Mouse (Mus musculus): ENCODE measurements around the gene Trim12c. TPM values are rescaled to one million over a fixed set of nuclear protein-coding genes. Genes with fewer than 3 reads are reported as not detected.
"Not testable (repeated sequence)": the region's sequence is repeated elsewhere in the genome, so short reads cannot be mapped to it uniquely, and the experiment has no call there.

Trim12c gene
- 1.7 and 2.7 TPM in 2 replicates for polyA plus RNA-seq (2015; fragmentation: Nextera tagmentation; extraction: Ambion mirVana)

DNA sequence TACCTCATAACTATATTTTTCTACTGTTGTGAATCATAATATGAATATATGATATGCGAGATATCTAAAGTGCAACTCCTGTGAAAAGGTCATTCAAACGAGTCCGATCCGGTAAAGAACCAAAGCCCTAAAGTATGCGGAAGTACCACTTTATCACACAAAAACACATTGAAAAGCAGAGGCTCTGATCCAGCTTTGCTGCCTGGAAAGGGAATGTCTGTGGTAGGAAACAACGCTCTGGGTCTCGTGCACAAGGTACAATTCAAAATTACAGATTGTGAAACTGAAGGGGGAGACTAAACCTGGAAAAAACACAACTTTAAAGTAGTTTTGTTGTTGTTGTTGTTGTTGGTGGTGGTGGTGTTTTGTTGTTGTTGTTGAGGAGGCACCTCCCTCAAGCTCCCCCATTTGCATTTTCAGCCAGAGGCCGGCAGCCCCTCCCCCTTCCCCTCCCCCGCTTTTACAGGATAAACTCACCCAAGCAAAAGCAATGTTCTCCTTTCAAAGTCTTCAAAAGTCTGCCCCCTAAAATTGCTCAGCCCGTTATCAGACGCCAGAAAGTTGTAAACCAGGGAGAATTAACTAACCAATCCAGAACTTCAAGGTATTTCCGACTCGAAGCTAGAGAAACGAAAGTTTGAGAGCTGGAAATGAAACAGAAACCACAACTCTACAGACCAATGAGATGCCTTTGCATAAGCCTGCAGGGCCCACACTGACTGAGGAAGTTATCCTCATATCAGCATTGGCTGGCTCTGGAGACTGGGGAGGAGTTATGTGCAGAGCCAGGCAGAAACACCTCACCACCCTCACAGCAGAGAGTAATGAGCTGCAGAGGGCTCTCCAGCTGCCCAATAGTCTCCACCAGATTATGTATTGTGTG lies at the start of gene Trim12c:
Gene Trim12c, minus strand, starts transcription at position 646 of the 883 bp plus-strand sequence.
- no peaks in the 10 kb centered on the region for H3K4me1 ChIP-seq
- H3K4me2 ChIP-seq, result peak within 1 kb of the TSS; percentile 43
- no peaks in the 10 kb centered on the region for H3K36me3 ChIP-seq
- H3K9me3 ChIP-seq, result no peaks in the 10 kb centered on the region
- ATAC-seq (ENCODE audit: insufficient number of reproducible peaks, low FRiP score, low TSS enrichment, low read depth), result peak; percentile 93
- H3K27me3 ChIP-seq, result no peaks in the 10 kb centered on the region
- H3K4me3 ChIP-seq, result peak within 1 kb of the TSS; percentile 46
- 3% methylated on average over 14 of the region's 14 CpGs for WGBS
- H3K27ac ChIP-seq, result peak within 1 kb of the TSS; percentile 69; the same call in 1 of the 2 replicates
- 0 out of 2 replicates have a peak within 1 kb of the TSS, but pooled peaks have one; percentile 7 for H3K9ac ChIP-seq

- Histone ChIP-seq H3K9me3 (no peaks in the 10 kb centered on the region), H3K27ac (no peak overlapping the region), H3K27me3 (no peaks in the 10 kb centered on the region), H3K4me2 (no peak overlapping the region), H3K4me3 (no peak overlapping the region), H3K4me1 (no peaks in the 10 kb centered on the region), H3K9ac (no peak overlapping the region), H3K36me3 (no peaks in the 10 kb centered on the region)
- ATAC-seq (ENCODE audit: insufficient number of reproducible peaks, low FRiP score, low TSS enrichment, low read depth), result no peak
Measured at GRCm38 (mm10) chr7:104401140-104401539, 48.0 kb upstream of the Trim12c start.

- H3K27me3 ChIP-seq, result no peaks in the 10 kb centered on the region
- H3K27ac ChIP-seq, result no peak within 1 kb of the TSS
- H3K9ac ChIP-seq, result no peak within 1 kb of the TSS
- H3K36me3 ChIP-seq, result no peaks in the 10 kb centered on the region
- no peaks in the 10 kb centered on the region for H3K9me3 ChIP-seq
- ATAC-seq (ENCODE audit: insufficient number of reproducible peaks, low FRiP score, low TSS enrichment, low read depth), result no peak
- WGBS, result 66% methylated on average over 1 of the region's 1 CpGs
- no peak within 1 kb of the TSS for H3K4me3 ChIP-seq
- no peak within 1 kb of the TSS for H3K4me2 ChIP-seq
- no peaks in the 10 kb centered on the region for H3K4me1 ChIP-seq
Measured at GRCm38 (mm10) chr7:104400698-104401097, 47.5 kb upstream of the Trim12c start, which contains the start of gene Trim30c. Gene Trim30c (minus strand): TSS chr7:104400837.

GRCm38 (mm10) chr7:104398492-104398891 lies 45.3 kb upstream of the Trim12c start:
- H3K9me3 ChIP-seq, result no peaks in the 10 kb centered on the region
- no peak overlapping the region for H3K4me3 ChIP-seq
- ATAC-seq (ENCODE audit: insufficient number of reproducible peaks, low FRiP score, low TSS enrichment, low read depth), result no peak
- H3K27me3 ChIP-seq, result no peaks in the 10 kb centered on the region
- H3K4me1 ChIP-seq, result no peaks in the 10 kb centered on the region
- 65% methylated on average over 1 of the region's 1 CpGs for WGBS
- no peak overlapping the region for H3K9ac ChIP-seq
- no peaks in the 10 kb centered on the region for H3K36me3 ChIP-seq
- H3K4me2 ChIP-seq, result no peak overlapping the region
- H3K27ac ChIP-seq, result no peak overlapping the region

DNA sequence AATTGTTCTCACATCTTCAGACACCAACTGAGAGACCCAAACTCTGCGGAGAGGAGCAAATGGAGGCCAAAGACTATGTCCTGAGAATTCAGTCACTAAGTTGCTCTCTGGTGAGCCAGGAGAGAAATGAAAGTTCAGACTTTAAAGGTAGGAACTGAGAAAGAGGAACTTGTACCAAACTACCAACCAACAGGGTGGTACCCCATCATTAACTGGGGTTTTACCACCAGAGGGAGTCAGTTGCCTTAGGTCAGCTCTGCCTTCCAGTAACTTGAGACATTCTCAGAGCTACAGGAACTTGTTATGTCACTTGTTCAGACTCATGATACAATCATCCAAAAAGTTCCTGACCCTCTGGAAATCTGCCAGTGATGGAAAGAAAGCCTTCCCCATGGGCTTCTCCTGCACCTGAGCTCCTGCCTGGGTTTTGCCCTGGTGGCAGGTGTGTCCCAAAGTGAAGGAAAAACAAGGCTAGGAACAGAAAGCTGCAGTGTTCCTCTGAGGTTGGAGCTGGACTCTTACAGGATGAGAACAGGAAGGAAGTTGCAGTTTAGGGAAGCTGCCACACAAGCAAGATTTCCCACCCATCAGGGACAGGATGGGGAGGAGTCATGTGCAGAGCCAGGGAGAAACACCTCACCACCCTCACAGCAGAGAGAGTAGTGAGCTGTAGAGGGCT lies 16.7 kb upstream of the Trim12c start, which contains the start of gene Trim30b:
Gene Trim30b, minus strand, starts transcription at position 149 of the 679 bp plus-strand sequence.
- no peak within 1 kb of the TSS for H3K4me3 ChIP-seq
- no peaks in the 10 kb centered on the region for H3K9me3 ChIP-seq
- H3K4me2 ChIP-seq, result no peak within 1 kb of the TSS
- H3K36me3 ChIP-seq, result no peaks in the 10 kb centered on the region
- ATAC-seq (ENCODE audit: insufficient number of reproducible peaks, low FRiP score, low TSS enrichment, low read depth), result no peak
- no peak within 1 kb of the TSS for H3K27ac ChIP-seq
- WGBS, result 72% methylated on average over 1 of the region's 1 CpGs
- H3K4me1 ChIP-seq, result no peaks in the 10 kb centered on the region
- no peaks in the 10 kb centered on the region for H3K27me3 ChIP-seq
- no peak within 1 kb of the TSS for H3K9ac ChIP-seq

- no peak overlapping the region for H3K4me3 ChIP-seq
- no peaks in the 10 kb centered on the region for H3K4me1 ChIP-seq
- H3K9me3 ChIP-seq, result no peaks in the 10 kb centered on the region
- H3K9ac ChIP-seq, result no peak overlapping the region
- no peaks in the 10 kb centered on the region for H3K27me3 ChIP-seq
- H3K27ac ChIP-seq, result no peak overlapping the region
- no peak overlapping the region for H3K4me2 ChIP-seq
- no peaks in the 10 kb centered on the region for H3K36me3 ChIP-seq
- ATAC-seq (ENCODE audit: insufficient number of reproducible peaks, low FRiP score, low TSS enrichment, low read depth), result no peak
Measured at GRCm38 (mm10) chr7:104366339-104366738, 13.2 kb upstream of the Trim12c start.

DNA sequence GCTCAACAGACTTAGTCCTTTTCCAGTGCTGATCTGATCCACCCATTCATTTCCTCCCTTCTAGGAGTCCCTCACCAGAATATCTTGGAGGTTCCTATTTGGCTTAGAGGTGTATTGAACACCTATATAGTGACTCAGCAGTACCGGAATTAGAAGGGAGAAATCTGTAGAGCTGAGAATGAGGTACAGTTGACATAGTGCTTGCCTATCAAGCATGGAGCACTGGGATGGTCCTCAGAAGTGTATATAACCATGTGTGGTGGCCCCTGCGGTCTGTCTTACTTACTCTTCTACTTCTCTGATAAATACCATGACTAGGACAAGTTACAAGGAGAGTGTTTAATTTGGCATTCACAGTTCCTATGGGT lies 422 bp upstream of the Trim12c start:
- Histone ChIP-seq H3K9me3 (no peaks in the 10 kb centered on the region), H3K9ac (no peak overlapping the region), H3K27me3 (no peaks in the 10 kb centered on the region), H3K27ac (0 out of 2 replicates have a peak overlapping the region, but pooled peaks have one; percentile 47), H3K4me1 (no peaks in the 10 kb centered on the region), H3K36me3 (no peaks in the 10 kb centered on the region), H3K4me3 (peak overlapping the region; percentile 46), H3K4me2 (peak overlapping the region; percentile 43; the same call in 1 of the 2 replicates)
- WGBS, result 75% methylated on average over 2 of the region's 2 CpGs
- ATAC-seq (ENCODE audit: insufficient number of reproducible peaks, low FRiP score, low TSS enrichment, low read depth), result peak; percentile 12; the same call in 1 of the 2 replicates

DNA sequence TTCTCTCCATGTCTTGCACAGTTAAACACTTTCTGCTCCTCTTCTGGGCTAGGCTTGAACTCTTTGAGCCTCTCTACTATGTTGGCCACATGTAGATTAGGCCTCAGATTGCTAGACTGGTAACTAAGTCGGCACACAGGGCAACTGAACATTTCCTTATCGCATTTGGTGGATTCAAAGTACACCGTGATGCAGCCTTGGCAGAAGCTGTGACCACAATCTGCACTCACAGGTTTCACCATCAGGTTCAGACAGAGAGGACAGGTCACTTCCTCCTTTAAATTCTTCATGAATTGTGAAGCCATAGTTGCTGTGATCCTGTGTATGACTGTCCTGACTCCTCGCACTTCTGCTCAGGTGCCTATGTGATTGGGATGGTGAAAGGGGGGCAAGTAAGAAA lies 5.1 kb downstream of the Trim12c start:
- H3K4me3 ChIP-seq; H3K4me1 ChIP-seq; H3K27me3 ChIP-seq; H3K27ac ChIP-seq; H3K36me3 ChIP-seq; H3K9ac ChIP-seq; H3K9me3 ChIP-seq; H3K4me2 ChIP-seq; ATAC-seq (ENCODE audit: insufficient number of reproducible peaks, low FRiP score, low TSS enrichment, low read depth): not testable (repeated sequence)
- 84% methylated on average over 4 of the region's 4 CpGs for WGBS

DNA sequence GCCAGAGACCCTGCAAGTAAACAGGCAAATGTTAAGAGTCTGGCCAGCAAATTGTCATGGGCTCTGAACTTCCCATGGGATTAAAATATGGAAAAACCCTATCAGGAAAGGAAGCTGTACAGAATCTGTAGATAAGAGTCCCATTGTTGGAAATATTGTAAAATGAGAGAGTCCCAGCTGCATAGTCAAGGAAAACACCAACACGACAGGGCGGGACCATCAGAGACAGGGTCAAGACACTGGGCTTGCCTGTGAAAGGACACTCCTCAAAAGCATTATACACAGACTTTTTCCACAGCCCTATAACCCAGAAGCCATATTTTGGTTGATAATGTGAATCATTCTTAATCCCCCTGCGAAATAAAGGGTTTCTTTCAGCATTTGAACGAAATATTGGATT lies 12.4 kb downstream of the Trim12c start:
- not testable (repeated sequence) for H3K27ac ChIP-seq, H3K4me3 ChIP-seq
- 95% methylated on average over 4 of the region's 4 CpGs for WGBS

GRCm38 (mm10) chr7:104335547-104335946 lies 17.6 kb downstream of the Trim12c start:
- not testable (repeated sequence) for H3K27ac ChIP-seq; H3K27me3 ChIP-seq; H3K4me1 ChIP-seq; ATAC-seq (ENCODE audit: insufficient number of reproducible peaks, low FRiP score, low TSS enrichment, low read depth); H3K4me2 ChIP-seq; H3K9ac ChIP-seq; H3K36me3 ChIP-seq; H3K4me3 ChIP-seq; H3K9me3 ChIP-seq
- 71% methylated on average over 3 of the region's 3 CpGs for WGBS

More for the DNA sequence above, 12.4 kb downstream of the Trim12c start:
- H3K36me3 ChIP-seq; H3K4me1 ChIP-seq; H3K9me3 ChIP-seq; H3K9ac ChIP-seq; H3K4me2 ChIP-seq; ATAC-seq (ENCODE audit: insufficient number of reproducible peaks, low FRiP score, low TSS enrichment, low read depth); H3K27me3 ChIP-seq: not testable (repeated sequence)

- H3K27me3 ChIP-seq; H3K4me2 ChIP-seq; H3K9me3 ChIP-seq; ATAC-seq (ENCODE audit: insufficient number of reproducible peaks, low FRiP score, low TSS enrichment, low read depth); H3K9ac ChIP-seq; H3K4me3 ChIP-seq; H3K27ac ChIP-seq; H3K36me3 ChIP-seq; H3K4me1 ChIP-seq: not testable (repeated sequence)
- 86% methylated on average over 2 of the region's 2 CpGs for WGBS
Measured at GRCm38 (mm10) chr7:104329171-104329570, 24.0 kb downstream of the Trim12c start, which contains the start of gene Trim34b. Gene Trim34b (plus strand): TSS chr7:104329471.

DNA sequence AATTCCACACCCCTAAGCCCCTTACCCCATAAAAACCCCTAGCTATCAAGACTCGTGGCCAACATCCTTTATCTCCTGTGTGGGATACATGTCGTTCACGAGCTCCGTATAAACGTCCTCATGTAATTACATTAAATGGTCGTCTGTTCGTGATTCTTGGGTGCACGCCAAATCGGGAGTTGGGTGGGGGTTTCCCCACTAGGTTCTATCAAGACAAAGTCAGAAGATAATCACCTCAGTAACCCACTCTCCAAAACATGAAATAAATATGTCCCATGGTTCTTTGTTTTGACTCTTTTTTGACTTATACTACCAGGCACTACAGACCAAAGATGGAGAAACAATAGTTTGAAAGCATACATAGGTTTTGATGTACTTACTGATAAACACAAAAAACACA lies 31.1 kb downstream of the Trim12c start:
- H3K9ac ChIP-seq, result no peak overlapping the region
- H3K4me2 ChIP-seq, result no peak overlapping the region
- no peaks in the 10 kb centered on the region for H3K36me3 ChIP-seq
- no peak overlapping the region for H3K27ac ChIP-seq
- WGBS, result 70% methylated on average over 9 of the region's 9 CpGs
- no peaks in the 10 kb centered on the region for H3K27me3 ChIP-seq
- no peak for ATAC-seq (ENCODE audit: insufficient number of reproducible peaks, low FRiP score, low TSS enrichment, low read depth)
- H3K4me1 ChIP-seq, result no peaks in the 10 kb centered on the region
- H3K4me3 ChIP-seq, result no peak overlapping the region
- no peaks in the 10 kb centered on the region for H3K9me3 ChIP-seq

Measured in limb, embryonic 15.5 days (tissue).